Mouse (Mus musculus) ovary, postnatal 36 days (tissue): Measurements from ENCODE around the gene Cdk6.
A peak's percentile ranks its signal among the peaks of the same experiment; 100 is the strongest.
"Not testable (repeated sequence)": the region's sequence is repeated elsewhere in the genome, so short reads cannot be mapped to it uniquely, and the experiment has no call there.

ENCODE experiments used
- DNase-seq: peaks from one replicate; pipeline ENCODE4 v3.0.0; 2022; ENCODE audit warnings: low spot score, mixed read lengths

Gene Cdk6

GRCm38 (mm10) chr5:3509503-3509902, 168.2 kb downstream of the Cdk6 start:
- DNase-seq = no peak

DNA sequence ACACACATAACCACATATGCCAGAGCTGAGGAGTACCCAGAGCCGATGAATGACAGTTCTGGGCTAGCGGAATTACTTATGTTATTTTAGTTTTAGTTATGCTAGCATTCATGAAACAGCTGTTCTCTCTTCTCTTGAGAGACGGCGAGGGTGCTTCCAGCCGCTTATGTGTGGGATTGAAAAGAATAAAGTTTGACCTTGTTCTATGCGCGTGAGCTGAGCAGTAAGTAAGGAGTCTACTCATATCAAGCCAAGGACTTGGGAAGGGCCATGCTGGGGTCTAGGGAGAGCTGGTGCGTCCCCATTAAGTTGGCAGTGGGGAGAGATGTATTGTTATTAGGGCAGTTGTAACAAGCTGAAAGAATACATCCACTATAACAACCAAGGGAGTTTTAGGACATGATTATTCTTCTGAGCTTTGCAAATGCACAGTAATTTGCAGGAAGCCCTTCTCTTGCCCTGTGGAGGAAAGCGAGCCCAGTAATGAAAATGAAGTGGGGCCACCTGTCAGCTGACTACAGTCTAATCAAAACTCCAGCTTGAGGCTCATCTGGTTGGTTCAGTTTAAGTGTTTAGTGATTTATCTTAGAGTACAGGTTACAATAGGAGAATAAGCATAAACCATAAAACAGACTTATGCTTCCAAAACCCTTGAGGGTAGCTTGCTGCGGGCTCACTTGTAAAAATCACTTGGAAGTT, 170.0 kb downstream of the Cdk6 start:
- no peak for DNase-seq

DNA sequence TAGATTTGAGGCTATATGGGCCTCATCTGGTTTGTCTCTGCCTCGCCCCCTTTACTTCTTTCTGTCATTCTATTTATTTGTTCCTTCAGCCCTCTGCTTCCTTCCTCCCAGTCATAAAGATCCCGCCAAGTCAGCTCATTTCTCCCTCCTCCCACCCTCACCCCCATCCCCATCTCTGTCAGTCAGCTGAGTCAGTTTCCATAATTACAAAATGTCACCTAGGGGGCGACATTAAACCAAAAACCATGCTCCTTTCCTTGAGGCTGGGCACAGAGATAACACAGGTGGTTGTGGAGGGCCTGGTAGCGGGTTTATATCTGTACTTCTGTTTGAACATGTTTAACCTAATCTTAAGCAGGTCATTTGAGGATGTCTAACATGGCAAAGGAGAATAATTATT, 171.3 kb downstream of the Cdk6 start:
- DNase-seq = no peak

- no peak for DNase-seq
These were observed 173.6 kb downstream of the Cdk6 start for GRCm38 (mm10) chr5:3514901-3515311.

DNA sequence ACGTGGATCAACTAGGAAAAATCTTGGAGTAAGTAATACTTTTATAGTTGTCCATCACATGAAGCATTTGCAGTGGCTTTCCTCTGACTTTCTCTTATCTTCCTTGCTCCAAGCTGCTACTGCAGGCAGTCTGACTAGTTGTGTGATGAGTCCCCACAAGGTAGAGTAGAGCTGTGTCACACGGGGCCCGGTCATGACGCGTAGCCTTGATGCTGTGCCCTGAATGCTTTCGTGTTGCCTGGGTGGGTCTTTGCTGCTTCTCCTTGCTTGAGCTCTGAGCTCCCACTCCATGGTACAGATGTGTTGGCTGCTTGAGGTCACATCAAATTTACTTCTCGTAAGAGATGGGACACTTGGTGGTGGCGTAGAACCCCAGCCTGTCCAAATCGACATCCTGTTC, 174.2 kb downstream of the Cdk6 start:
- DNase-seq = no peak

DNA sequence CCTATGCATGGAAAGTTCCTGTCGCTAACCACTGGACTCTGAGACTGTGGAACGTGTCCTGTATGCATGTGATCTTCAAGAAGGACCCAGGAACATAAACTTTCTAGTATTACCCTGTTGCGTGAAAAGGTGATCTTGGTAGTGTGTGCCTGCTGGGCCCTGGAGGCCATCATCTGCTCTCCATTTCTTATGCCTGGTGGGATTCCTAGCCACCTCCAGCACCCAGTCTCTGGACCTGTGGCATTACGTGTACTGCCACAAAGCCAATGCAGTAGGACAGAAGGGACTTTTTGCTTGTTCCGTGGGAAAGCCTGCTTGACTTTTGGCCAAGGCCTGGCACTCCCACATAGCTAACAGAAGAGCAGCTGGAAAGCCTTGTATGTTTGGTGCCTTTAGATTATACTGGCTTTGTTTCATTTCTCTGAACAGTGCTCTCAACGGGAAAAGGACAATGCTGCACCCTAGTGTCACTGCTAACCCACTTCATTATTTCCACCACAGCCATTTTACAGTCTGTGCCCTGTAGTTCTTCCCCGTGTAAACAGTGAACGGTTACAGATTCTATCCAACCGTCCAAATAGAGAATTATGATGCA, 175.3 kb downstream of the Cdk6 start:
- DNase-seq = peak; percentile 45

GRCm38 (mm10) chr5:3520493-3521359, 179.4 kb downstream of the Cdk6 start:
- DNase-seq = no peak

DNA sequence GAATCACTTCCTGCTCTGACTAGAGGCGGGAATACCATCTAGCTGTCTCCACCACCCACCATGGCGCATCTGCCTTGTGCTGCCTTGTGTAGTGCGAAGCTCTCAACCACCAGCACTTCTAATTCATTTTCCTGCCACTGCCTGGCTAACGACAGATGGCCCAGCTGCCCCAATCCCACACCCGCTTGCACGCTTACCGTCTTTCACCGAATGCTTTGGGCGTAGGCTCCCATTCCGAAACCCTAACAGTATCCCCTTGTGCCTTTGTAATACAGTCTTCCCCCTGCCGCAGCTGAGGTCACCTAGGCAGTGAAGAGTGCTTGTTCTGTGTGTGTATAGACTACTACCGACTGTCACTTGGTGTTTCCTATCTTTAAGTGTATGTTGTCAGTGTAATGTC, 180.5 kb downstream of the Cdk6 start:
- DNase-seq = no peak

- DNase-seq = no peak
These were observed 181.5 kb downstream of the Cdk6 start for GRCm38 (mm10) chr5:3522826-3523225.

GRCm38 (mm10) chr5:3527041-3527691, 185.9 kb downstream of the Cdk6 start:
- DNase-seq = no peak

GRCm38 (mm10) chr5:3529585-3530189, 188.4 kb downstream of the Cdk6 start:
- no peak for DNase-seq

DNA sequence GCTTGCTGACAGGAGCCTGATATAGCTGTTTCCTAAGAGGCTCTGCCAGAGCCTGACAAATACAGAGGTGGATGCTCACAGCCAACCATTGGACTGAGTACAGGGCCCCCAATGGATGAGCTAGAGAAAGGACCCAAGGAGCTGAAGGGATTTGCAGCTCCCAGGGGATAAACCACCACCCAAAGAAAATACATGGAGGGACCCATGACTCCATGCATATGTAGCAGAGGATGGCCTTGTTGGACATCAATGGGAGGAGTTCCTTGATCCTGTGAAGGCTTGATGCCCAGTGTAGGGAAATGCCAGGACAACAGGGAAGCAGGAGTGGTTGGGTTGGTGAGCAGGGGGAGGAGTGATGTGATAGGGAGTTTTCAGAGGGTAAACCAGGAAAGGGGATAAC, 190.8 kb downstream of the Cdk6 start:
- DNase-seq = not testable (repeated sequence)

- DNase-seq = no peak
These were observed 195.4 kb downstream of the Cdk6 start for GRCm38 (mm10) chr5:3536592-3537212.

- no peak for DNase-seq
These were observed 197.5 kb downstream of the Cdk6 start for GRCm38 (mm10) chr5:3538505-3539472.

DNA sequence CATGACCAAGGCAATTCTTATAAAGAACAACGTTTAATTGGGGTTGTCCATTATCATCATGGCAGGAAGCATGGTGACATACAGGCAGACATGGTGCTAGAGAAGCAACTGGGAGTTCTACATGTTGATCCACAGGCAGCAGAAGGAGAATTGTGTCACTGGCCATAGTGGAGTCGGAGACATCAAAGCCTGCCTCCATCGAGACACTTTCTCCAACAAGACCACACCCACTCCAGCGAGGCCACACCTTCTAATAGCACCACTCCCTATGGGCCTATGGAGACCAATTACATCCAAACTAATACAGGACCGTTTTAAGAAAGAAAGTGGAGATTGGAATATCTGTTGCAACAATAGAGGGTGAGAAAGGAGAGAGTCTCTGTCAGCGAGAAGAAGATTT, 200.6 kb downstream of the Cdk6 start:
- no peak for DNase-seq

DNA sequence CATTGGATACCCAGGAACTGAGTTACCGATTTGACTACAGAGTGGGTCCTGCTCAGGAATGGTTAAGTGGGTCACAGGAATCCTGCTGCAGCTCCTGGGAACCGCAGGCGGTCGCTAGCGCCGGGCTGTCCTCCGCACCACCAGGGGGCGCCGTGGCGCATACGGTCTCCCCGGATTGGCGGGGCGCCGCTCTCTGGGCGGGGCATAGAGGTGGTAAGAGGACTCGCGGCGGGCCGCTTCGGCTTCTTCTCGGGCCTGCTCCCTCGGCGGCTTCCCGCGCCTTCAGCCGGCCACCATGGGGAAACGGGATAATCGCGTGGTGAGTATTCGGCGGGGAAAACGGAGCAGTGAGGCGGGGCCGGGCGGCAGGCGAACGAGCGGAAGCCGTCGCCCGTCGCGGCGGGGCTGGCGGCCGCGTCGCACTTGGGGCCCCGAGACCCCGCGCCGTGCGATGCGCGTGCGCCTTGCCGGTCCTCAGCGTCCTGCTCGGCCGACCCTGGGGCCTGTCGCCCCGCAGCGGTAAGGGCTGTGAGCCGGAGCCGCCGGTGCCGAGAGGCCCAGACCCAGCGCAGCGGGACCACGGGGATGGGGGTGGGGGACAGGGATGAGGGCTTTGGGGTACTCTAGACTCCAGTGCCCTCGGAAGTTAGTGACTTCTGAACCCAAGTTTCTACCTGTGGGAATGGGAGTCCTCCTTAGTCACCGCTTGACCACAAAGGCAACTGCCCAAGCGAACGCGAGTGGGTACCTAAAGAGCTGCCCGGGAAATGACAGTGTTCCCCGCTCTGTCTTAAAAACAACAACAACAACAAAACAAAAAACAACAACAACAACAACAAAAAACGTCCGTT, 202.6 kb downstream of the Cdk6 start, which contains the start of gene Fam133b:
Gene Fam133b, plus strand, starts transcription at position 205 of the 851 bp plus-strand sequence.
- peak; percentile 97 for DNase-seq

GRCm38 (mm10) chr5:3544480-3544769, 203.1 kb downstream of the Cdk6 start:
- DNase-seq = no peak

GRCm38 (mm10) chr5:3546226-3546625, 204.9 kb downstream of the Cdk6 start:
- no peak for DNase-seq

DNA sequence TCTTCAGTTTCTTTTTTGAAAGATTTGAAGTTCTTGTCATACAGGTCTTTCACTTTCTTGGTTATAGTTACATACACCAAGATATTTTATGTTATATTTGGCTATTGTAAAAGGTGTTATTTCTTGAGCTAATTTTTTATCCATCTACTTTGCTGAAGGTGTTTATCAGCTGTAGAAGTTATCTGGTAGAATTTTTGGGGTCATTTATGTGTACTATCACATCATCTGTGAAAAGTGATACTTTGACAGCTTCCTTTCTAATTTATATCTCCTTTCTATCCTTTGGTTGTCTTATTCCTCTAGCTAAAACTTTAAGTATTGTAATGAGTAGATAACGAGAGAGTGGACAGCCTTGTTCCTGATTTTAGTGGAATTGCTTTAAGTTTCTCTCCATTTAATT, 210.2 kb downstream of the Cdk6 start:
- DNase-seq = no peak

DNA sequence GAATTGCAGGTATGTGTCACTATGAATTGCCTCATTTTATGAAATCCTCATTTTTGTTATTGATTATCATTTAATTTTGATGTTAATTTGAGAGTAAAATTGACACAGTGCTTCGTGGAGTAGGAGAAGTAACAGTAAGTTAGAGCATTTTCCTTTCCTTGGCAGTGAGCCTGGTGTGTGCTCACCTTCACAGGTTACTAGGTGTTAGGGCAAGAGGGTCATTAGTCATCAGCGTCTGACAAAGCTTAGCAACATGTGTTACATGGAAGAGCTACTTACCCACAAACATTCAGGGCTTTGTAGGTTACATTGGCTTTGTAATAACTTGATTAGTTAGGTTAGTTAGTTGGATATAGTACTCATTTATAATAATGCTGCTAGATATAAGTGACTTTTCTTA, 212.9 kb downstream of the Cdk6 start:
- DNase-seq = no peak
